Mouse (Mus musculus): ENCODE data around the gene Chaf1b. TPM values are rescaled to one million over a fixed set of nuclear protein-coding genes. Genes with fewer than 3 reads are reported as not detected.

The Chaf1b gene
- polyA plus RNA-seq, 1 experiment from 2014 or later: 45.8 TPM

DNA sequence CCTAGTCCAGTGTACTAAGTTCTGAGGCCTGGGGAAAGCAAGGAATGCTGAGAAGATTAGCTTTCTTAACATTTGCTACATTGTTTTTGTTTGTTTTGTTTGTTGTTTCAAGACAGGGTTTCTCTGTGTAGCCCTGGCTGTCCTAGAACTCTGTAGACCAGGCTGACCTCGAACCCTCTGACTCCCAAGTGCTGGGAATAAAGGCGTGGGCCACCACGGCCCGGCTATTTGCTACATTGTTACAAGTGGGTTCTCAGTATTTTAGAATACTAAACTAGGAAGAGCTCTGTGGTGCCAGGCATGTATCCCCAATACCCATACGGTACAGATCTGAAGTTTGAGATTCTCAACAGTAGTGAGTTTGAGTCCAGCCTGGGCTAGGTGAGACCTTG lies 1.0 kb downstream of the Chaf1b start:
- no peaks in the 10 kb centered on the region for H3K27me3 ChIP-seq (ENCODE audit: control insufficient read depth, insufficient read depth, low read length)
- no peak for ATAC-seq (ENCODE audit: insufficient read depth, low FRiP score)
- H3K9ac ChIP-seq (ENCODE audit: low read length): peak overlapping the region; percentile 75
- 0 out of 2 replicates have a peak, but pooled peaks cover 3% of the 10 kb centered on the region for H3K4me1 ChIP-seq (ENCODE audit: control insufficient read depth, insufficient read depth, low read length)
- H3K27ac ChIP-seq (ENCODE audit: low read length): no peak overlapping the region
- peak overlapping the region; percentile 62 for H3K4me3 ChIP-seq (replicated peaks; ENCODE audit: low read length)
- 42% methylated on average over 5 of the region's 5 CpGs for WGBS
- H3K9me3 ChIP-seq (replicated peaks; ENCODE audit: control insufficient read depth, low read length): no peaks in the 10 kb centered on the region
- H3K36me3 ChIP-seq (ENCODE audit: control insufficient read depth, insufficient read depth, low read length): no peaks in the 10 kb centered on the region
- H3K4me2 ChIP-seq (ENCODE audit: low read depth, low read length): peak overlapping the region; percentile 87

DNA sequence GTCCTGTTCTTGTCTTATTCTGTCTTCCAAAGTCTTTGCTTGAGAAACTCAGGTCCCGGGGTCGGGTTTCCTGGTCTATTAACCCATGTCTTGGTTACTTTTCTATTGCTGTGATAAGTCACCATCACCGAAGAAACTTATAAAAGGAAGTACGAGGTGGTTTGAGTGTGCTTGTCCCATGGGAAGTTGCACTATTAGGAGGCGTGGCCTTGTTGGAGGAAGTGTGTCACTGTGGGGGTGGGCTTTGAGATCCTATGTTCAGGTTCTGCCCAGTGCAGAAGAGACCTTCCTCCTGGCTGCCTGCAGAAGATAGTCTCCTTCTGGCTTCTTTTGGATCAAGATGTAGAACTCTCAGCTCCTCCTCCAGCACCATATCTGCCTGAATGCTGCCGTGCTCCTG lies 4.8 kb downstream of the Chaf1b start:
- Histone ChIP-seq H3K9me3 (replicated peaks; ENCODE audit: control insufficient read depth, low read length) (no peaks in the 10 kb centered on the region), H3K4me2 (ENCODE audit: low read depth, low read length) (no peak overlapping the region), H3K4me1 (ENCODE audit: control insufficient read depth, insufficient read depth, low read length) (no peaks in the 10 kb centered on the region), H3K36me3 (ENCODE audit: control insufficient read depth, insufficient read depth, low read length) (no peaks in the 10 kb centered on the region; the same call in none of the 2 replicates), H3K27me3 (ENCODE audit: control insufficient read depth, insufficient read depth, low read length) (no peaks in the 10 kb centered on the region), H3K9ac (ENCODE audit: low read length) (no peak overlapping the region), H3K4me3 (replicated peaks; ENCODE audit: low read length) (no peak overlapping the region), H3K27ac (ENCODE audit: low read length) (no peak overlapping the region)
- no peak for ATAC-seq (ENCODE audit: insufficient read depth, low FRiP score)
- 89% methylated on average over 6 of the region's 6 CpGs for WGBS

DNA sequence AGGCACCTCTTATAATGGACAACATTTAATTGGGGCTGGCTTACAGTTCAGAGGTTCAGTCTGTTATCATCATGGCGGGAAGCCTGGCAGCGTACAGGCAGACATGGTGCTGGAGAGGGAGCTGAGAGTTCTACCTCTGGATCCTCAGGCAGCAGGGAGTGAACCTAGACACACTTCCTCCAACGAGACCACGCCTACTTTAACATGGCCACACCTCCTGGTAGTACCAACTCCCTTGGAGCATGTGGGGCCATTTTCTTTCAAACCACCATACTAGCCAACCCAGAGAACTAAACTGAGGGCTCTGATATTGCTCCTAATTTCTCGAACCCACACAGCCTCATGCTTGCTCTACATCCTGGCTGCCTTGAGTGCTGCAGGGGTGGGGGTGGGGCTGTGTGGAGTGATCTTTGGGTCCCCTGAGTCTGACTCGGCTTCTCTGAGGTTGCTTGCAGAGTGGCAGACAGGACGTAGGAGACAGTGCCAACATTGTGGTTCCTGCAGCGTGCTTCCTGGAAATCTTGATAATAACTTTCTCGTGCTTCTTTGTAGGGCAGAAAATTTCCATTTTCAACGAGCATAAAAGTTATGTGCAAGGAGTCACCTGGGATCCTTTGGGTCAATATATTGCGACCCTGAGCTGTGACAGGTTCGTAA lies 7.4 kb downstream of the Chaf1b start:
- H3K36me3 ChIP-seq (ENCODE audit: control insufficient read depth, insufficient read depth, low read length): no peaks in the 10 kb centered on the region; the same call in none of the 2 replicates
- no peak for ATAC-seq (ENCODE audit: insufficient read depth, low FRiP score)
- no peaks in the 10 kb centered on the region for H3K4me1 ChIP-seq (ENCODE audit: control insufficient read depth, insufficient read depth, low read length)
- H3K4me2 ChIP-seq (ENCODE audit: low read depth, low read length): no peak overlapping the region
- no peak overlapping the region for H3K9ac ChIP-seq (ENCODE audit: low read length)
- H3K4me3 ChIP-seq (replicated peaks; ENCODE audit: low read length): no peak overlapping the region
- 81% methylated on average over 12 of the region's 12 CpGs for WGBS
- H3K27ac ChIP-seq (ENCODE audit: low read length): no peak overlapping the region
- H3K27me3 ChIP-seq (ENCODE audit: control insufficient read depth, insufficient read depth, low read length): no peaks in the 10 kb centered on the region
- H3K9me3 ChIP-seq (replicated peaks; ENCODE audit: control insufficient read depth, low read length): no peaks in the 10 kb centered on the region

DNA sequence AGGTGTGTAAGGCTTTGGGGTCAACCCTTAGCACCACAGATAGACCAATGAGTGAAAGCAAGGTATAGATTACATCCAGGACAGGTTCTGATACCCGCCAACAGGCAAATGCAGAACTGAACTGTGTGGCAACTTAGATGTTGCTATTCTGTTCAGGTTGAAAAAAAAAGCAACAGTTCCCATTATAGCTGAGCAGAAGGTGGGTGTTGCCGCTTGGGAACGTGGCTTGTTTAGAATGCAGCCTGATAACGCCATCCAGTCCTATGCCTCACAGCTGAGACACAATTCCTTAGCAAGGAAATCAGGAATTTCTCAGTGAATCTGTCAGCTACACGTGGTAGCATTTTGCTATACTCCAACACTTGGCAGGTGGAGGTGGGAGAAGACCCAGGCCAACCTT lies 9.6 kb downstream of the Chaf1b start:
- no peaks in the 10 kb centered on the region; the same call in none of the 2 replicates for H3K36me3 ChIP-seq (ENCODE audit: control insufficient read depth, insufficient read depth, low read length)
- no peak overlapping the region for H3K4me2 ChIP-seq (ENCODE audit: low read depth, low read length)
- no peaks in the 10 kb centered on the region for H3K9me3 ChIP-seq (replicated peaks; ENCODE audit: control insufficient read depth, low read length)
- no peaks in the 10 kb centered on the region for H3K4me1 ChIP-seq (ENCODE audit: control insufficient read depth, insufficient read depth, low read length)
- no peak for ATAC-seq (ENCODE audit: insufficient read depth, low FRiP score)
- no peak overlapping the region for H3K4me3 ChIP-seq (replicated peaks; ENCODE audit: low read length)
- no peak overlapping the region for H3K27ac ChIP-seq (ENCODE audit: low read length)
- H3K9ac ChIP-seq (ENCODE audit: low read length): no peak overlapping the region
- 81% methylated on average over 5 of the region's 5 CpGs for WGBS
- no peaks in the 10 kb centered on the region for H3K27me3 ChIP-seq (ENCODE audit: control insufficient read depth, insufficient read depth, low read length)

DNA sequence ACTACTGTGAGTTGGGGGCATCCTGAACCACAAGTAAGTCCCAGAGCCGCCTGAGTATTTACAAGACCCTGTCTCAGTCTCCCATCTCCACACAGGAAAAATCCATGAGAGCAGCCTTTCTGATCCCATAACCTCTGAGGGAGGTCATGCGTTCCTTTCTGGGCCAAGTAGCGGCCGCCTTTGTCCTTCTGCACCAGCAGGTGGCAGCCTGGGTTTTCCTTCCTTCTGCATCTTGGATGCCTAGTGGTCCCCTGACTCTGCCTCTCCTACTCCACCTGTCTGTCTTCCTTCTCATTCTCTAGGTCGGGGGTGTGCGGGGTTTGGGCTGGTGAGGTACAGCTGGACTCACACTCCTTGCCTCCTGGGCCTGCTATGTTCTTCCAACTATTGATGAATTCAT lies 19.3 kb downstream of the Chaf1b start:
- Histone ChIP-seq H3K9me3 (replicated peaks; ENCODE audit: control insufficient read depth, low read length) (no peaks in the 10 kb centered on the region), H3K9ac (ENCODE audit: low read length) (no peak overlapping the region), H3K36me3 (ENCODE audit: control insufficient read depth, insufficient read depth, low read length) (peaks cover 5% of the 10 kb centered on the region), H3K4me2 (ENCODE audit: low read depth, low read length) (no peak overlapping the region), H3K27ac (ENCODE audit: low read length) (no peak overlapping the region), H3K4me3 (replicated peaks; ENCODE audit: low read length) (no peak overlapping the region), H3K4me1 (ENCODE audit: control insufficient read depth, insufficient read depth, low read length) (0 out of 2 replicates have a peak, but pooled peaks cover 3% of the 10 kb centered on the region), H3K27me3 (ENCODE audit: control insufficient read depth, insufficient read depth, low read length) (no peaks in the 10 kb centered on the region)
- no peak for ATAC-seq (ENCODE audit: insufficient read depth, low FRiP score)
- WGBS: 78% methylated on average over 6 of the region's 6 CpGs

DNA sequence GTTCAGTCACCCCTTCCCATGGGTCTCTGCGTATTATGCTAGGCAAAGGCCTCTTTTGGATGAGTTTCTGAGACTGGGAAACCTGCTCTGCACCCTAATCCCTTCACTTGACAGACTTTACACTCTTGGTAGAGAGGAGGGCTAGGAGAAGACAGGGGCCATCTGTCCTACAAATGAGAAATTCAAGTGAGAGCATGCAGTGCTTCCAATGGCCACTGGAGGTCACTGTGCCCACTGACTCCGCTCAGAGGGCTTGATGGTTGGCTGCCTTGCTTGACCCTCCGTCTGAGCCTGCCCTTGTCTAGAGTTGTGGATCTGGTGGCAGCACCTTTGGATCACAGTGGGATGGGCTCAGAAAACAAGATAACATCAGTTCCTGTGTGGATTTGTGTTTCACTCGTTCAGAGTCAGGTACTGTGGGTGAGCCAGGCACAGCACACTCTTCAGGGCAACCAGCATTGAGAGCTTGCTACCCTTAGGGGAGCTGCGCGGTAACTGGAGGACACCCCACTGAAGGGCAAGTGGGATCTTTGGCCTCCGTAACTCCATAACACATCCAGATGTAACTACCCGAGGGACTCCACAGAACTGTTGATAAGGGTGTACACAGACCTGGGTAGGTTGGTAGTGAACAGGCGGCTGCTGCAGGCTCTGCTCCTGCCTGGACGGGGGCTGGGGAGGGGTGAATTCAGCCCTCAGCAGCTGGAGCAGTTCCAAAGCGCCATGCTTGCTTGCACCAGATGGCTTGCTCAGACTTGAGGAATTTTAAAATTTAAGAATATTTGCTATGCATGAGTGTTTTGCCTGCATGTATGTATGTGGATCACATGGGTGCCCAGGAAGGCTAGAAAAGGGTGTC lies 22.7 kb downstream of the Chaf1b start:
- H3K4me2 ChIP-seq (ENCODE audit: low read depth, low read length): no peak overlapping the region
- H3K9me3 ChIP-seq (replicated peaks; ENCODE audit: control insufficient read depth, low read length): no peaks in the 10 kb centered on the region
- 0 out of 2 replicates have a peak, but pooled peaks cover 3% of the 10 kb centered on the region for H3K4me1 ChIP-seq (ENCODE audit: control insufficient read depth, insufficient read depth, low read length)
- 59% methylated on average over 11 of the region's 11 CpGs for WGBS
- H3K27me3 ChIP-seq (ENCODE audit: control insufficient read depth, insufficient read depth, low read length): no peaks in the 10 kb centered on the region
- peaks cover 2% of the 10 kb centered on the region for H3K36me3 ChIP-seq (ENCODE audit: control insufficient read depth, insufficient read depth, low read length)
- H3K4me3 ChIP-seq (replicated peaks; ENCODE audit: low read length): no peak overlapping the region
- H3K27ac ChIP-seq (ENCODE audit: low read length): no peak overlapping the region
- peak; percentile 34; the same call in 1 of the 2 replicates for ATAC-seq (ENCODE audit: insufficient read depth, low FRiP score)
- H3K9ac ChIP-seq (ENCODE audit: low read length): no peak overlapping the region

DNA sequence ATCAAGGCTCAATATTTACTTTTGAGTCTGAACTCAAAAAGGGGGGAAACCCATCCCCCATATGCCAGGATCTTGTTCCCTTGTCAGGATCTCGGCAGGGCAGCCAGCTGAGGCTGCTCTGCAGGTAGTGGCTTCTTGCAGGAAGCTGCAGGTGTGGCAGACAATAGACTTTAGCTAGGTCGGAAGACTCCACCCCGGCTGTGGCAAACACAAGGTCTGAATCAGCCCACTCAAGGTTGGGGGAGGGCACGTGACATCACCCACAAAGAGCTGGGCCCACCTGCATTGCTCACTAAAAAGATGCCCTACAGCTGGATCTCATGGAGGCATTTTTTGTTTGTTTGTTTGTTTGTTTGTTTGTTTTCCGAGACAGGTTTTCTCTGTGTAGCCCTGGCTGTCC lies 24.1 kb downstream of the Chaf1b start:
- Histone ChIP-seq H3K9me3 (replicated peaks; ENCODE audit: control insufficient read depth, low read length) (no peaks in the 10 kb centered on the region), H3K36me3 (ENCODE audit: control insufficient read depth, insufficient read depth, low read length) (no peaks in the 10 kb centered on the region), H3K9ac (ENCODE audit: low read length) (no peak overlapping the region), H3K27ac (ENCODE audit: low read length) (no peak overlapping the region), H3K27me3 (ENCODE audit: control insufficient read depth, insufficient read depth, low read length) (no peaks in the 10 kb centered on the region), H3K4me2 (ENCODE audit: low read depth, low read length) (no peak overlapping the region), H3K4me3 (replicated peaks; ENCODE audit: low read length) (no peak overlapping the region), H3K4me1 (ENCODE audit: control insufficient read depth, insufficient read depth, low read length) (peaks cover 7% of the 10 kb centered on the region; the same call in 1 of the 2 replicates)
- no peak for ATAC-seq (ENCODE audit: insufficient read depth, low FRiP score)
- WGBS: 65% methylated on average over 5 of the region's 5 CpGs

DNA sequence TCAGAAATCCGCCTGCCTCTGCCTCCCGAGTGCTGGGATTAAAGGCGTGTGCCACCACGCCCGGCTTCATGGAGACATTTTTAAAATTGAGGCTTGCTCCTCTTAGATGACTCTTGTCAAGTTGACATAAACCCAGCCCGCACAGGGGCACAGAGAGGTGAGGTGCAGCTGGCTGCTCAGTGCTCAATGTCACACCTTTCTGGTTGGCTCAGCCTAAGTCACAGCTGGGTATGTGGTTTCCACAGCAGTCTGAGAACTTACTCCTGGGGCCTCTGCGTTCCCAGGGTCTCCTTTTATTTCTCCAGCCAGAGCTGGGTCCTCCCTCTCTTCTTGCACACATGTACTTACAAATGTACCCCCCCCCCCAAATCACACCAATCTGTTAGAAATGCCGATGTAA lies 24.5 kb downstream of the Chaf1b start:
- Histone ChIP-seq H3K9me3 (replicated peaks; ENCODE audit: control insufficient read depth, low read length) (no peaks in the 10 kb centered on the region), H3K36me3 (ENCODE audit: control insufficient read depth, insufficient read depth, low read length) (no peaks in the 10 kb centered on the region), H3K4me1 (ENCODE audit: control insufficient read depth, insufficient read depth, low read length) (peaks cover 7% of the 10 kb centered on the region; the same call in 1 of the 2 replicates), H3K27ac (ENCODE audit: low read length) (no peak overlapping the region), H3K9ac (ENCODE audit: low read length) (no peak overlapping the region), H3K4me2 (ENCODE audit: low read depth, low read length) (no peak overlapping the region), H3K4me3 (replicated peaks; ENCODE audit: low read length) (no peak overlapping the region), H3K27me3 (ENCODE audit: control insufficient read depth, insufficient read depth, low read length) (no peaks in the 10 kb centered on the region)
- 86% methylated on average over 8 of the region's 8 CpGs for WGBS
- no peak for ATAC-seq (ENCODE audit: insufficient read depth, low FRiP score)

DNA sequence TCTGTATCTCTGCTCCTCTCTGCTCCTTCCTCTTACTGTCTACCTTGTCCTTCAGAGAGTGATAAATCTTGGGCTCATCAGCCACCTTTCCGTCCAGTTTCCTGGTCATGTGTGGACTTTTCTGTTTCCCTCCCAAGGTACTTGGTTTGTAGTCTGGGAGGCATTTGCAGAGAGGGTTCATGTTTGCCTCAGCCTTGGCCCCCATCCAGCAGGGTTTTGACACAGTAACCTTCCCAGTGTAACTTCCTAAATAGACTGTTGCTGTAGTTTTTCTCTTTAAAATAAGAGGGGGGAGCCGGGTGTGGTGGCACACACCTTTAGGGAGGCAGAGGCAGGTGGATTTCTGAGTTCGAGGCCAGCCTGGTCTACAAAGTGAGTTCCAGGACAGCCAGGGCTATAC lies 26.2 kb downstream of the Chaf1b start:
- Histone ChIP-seq H3K4me1 (ENCODE audit: control insufficient read depth, insufficient read depth, low read length) (peaks cover 7% of the 10 kb centered on the region; the same call in 1 of the 2 replicates), H3K36me3 (ENCODE audit: control insufficient read depth, insufficient read depth, low read length) (no peaks in the 10 kb centered on the region), H3K9me3 (replicated peaks; ENCODE audit: control insufficient read depth, low read length) (no peaks in the 10 kb centered on the region), H3K4me3 (replicated peaks; ENCODE audit: low read length) (no peak overlapping the region), H3K27ac (ENCODE audit: low read length) (no peak overlapping the region), H3K27me3 (ENCODE audit: control insufficient read depth, insufficient read depth, low read length) (no peaks in the 10 kb centered on the region), H3K9ac (ENCODE audit: low read length) (no peak overlapping the region), H3K4me2 (ENCODE audit: low read depth, low read length) (no peak overlapping the region)
- WGBS: 78% methylated on average over 3 of the region's 3 CpGs
- ATAC-seq (ENCODE audit: insufficient read depth, low FRiP score): no peak

Data from stomach, embryonic 16.5 days (tissue).